Mouse (Mus musculus) heart, adult 9 months (tissue): ENCODE measurements around the gene Ap1g2.

Experiments
- DNase-seq, 2 experiments: peaks; one replicate each; pipeline ENCODE4 v3.0.0; 2022; ENCODE audit warnings: low spot score in 2 of 2

The Ap1g2 gene

GRCm38 (mm10) chr14:55105836-55106809 lies at the start of gene Ap1g2:
TSS of gene Ap1g2 (minus strand) at chr14:55106593.
- DNase-seq = peak; percentile 90

GRCm38 (mm10) chr14:55152951-55153481 lies 46.6 kb upstream of the Ap1g2 start:
- no peak for DNase-seq

GRCm38 (mm10) chr14:55152174-55152573 lies 45.8 kb upstream of the Ap1g2 start:
- no peak for DNase-seq

GRCm38 (mm10) chr14:55150985-55151384 lies 44.6 kb upstream of the Ap1g2 start:
- DNase-seq = no peak

- DNase-seq = no peak
These were observed 42.6 kb upstream of the Ap1g2 start for GRCm38 (mm10) chr14:55149041-55149440.

- DNase-seq = peak; percentile 14 to 23
These were observed 42.0 kb upstream of the Ap1g2 start for GRCm38 (mm10) chr14:55148363-55148915.

- DNase-seq = peak; percentile 44 to 56
These were observed 40.5 kb upstream of the Ap1g2 start for GRCm38 (mm10) chr14:55146829-55147401.

- DNase-seq = no peak
These were observed 39.9 kb upstream of the Ap1g2 start for GRCm38 (mm10) chr14:55146324-55146723.

- no peak for DNase-seq
These were observed 32.9 kb upstream of the Ap1g2 start for GRCm38 (mm10) chr14:55139313-55139712.

GRCm38 (mm10) chr14:55135676-55136075 lies 29.3 kb upstream of the Ap1g2 start:
- DNase-seq = no peak

GRCm38 (mm10) chr14:55126521-55126920 lies 20.1 kb upstream of the Ap1g2 start:
- DNase-seq = no peak

GRCm38 (mm10) chr14:55125711-55126110 lies 19.3 kb upstream of the Ap1g2 start:
- no peak for DNase-seq

GRCm38 (mm10) chr14:55122359-55122758 lies 16.0 kb upstream of the Ap1g2 start:
- DNase-seq = no peak

- DNase-seq = peak; percentile 50 to 72
These were observed 15.6 kb upstream of the Ap1g2 start for GRCm38 (mm10) chr14:55121947-55122346.

- DNase-seq = no peak
These were observed 13.2 kb upstream of the Ap1g2 start for GRCm38 (mm10) chr14:55119421-55120134.

GRCm38 (mm10) chr14:55118852-55119251 lies 12.5 kb upstream of the Ap1g2 start:
- DNase-seq = no peak

- no peak for DNase-seq
These were observed 10.2 kb upstream of the Ap1g2 start, which contains the start of gene Jph4 for GRCm38 (mm10) chr14:55116425-55117200. TSS of gene Jph4 (minus strand) at chr14:55116935.

GRCm38 (mm10) chr14:55115846-55116245 lies 9.5 kb upstream of the Ap1g2 start:
- DNase-seq = no peak

GRCm38 (mm10) chr14:55114759-55115701 lies 8.6 kb upstream of the Ap1g2 start:
- DNase-seq = no peak
